Mouse (Mus musculus) ES-E14 (cell line): ENCODE results near the gene Rdh5.

Experiments
- HCFC1 ChIP-seq: IDR thresholded peaks from 2 replicates; pipeline ENCODE4 v1.6.1; 2012; ENCODE audit warnings: low read length, inconsistent platforms, borderline replicate concordance; ENCODE audit not compliant: insufficient read depth
- MAFK ChIP-seq: IDR thresholded peaks from 2 replicates; pipeline ENCODE4 v1.6.1; 2014; ENCODE audit warnings: mild to moderate bottlenecking, low read depth, low read length, inconsistent platforms; ENCODE audit not compliant: insufficient read depth
- ZC3H11A ChIP-seq: IDR thresholded peaks from 2 replicates; pipeline ENCODE4 v1.6.1; 2012; ENCODE audit warnings: low read depth, mild to moderate bottlenecking, inconsistent platforms, low read length, borderline replicate concordance
- ZNF384 ChIP-seq: IDR thresholded peaks from 2 replicates; pipeline ENCODE4 v1.6.1; 2012; ENCODE audit warnings: low read depth, low read length, inconsistent platforms

- TF ChIP-seq ZC3H11A (no peak), MAFK (no peak), ZNF384 (no peak), HCFC1 (no peak)
Observed at GRCm38 (mm10) chr10:128934997-128935787, 12.5 kb upstream of the Rdh5 start.
